Mouse (Mus musculus): ENCODE measurements around the gene Defb19. TPM values are rescaled to one million over a fixed set of nuclear protein-coding genes. Genes with fewer than 3 reads are reported as not detected.

The Defb19 gene
- polyA plus RNA-seq, 1 experiment: not detected

DNA sequence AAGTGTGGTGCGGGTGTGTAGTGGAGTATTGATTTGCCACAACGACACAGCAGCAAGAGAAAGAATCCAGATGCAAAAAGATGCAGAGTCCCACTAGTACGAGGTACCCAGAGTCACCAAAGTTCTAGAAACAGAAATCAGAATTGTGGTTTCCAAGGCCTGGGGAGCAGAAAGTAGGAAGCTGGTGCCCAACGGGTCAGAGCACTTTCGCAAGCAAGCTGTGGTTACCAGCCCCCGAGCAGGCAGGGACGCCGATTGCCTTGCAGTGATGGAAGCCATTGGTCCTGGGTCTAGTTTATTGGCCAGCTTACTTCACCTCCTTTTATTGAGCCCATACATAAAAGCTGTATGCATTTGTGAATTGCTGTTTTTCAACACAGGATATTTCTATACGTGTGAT, 38.1 kb downstream of the Defb19 start:
- Histone ChIP-seq H3K27ac (ENCODE audit: insufficient read depth, low read depth, low read length) (no peak overlapping the region), H3K27me3 (ENCODE audit: control insufficient read depth, insufficient read depth, low read length) (no peaks in the 10 kb centered on the region), H3K4me1 (ENCODE audit: control insufficient read depth, insufficient read depth, insufficient read length, low read length) (no peaks in the 10 kb centered on the region), H3K36me3 (ENCODE audit: control insufficient read depth, insufficient read depth, low read length) (no peaks in the 10 kb centered on the region), H3K4me3 (ENCODE audit: low read depth, low read length) (no peak overlapping the region)
- WGBS: 75% methylated on average over 9 of the region's 9 CpGs
- TF ChIP-seq POLR2A (IDR thresholded peaks at IDR 0.05; ENCODE audit: low read depth, low read length) (no peak), CTCF (IDR thresholded peaks at IDR 0.05; ENCODE audit: extremely low read depth, insufficient read length, insufficient replicate concordance, low read depth, low read length) (no peak)

DNA sequence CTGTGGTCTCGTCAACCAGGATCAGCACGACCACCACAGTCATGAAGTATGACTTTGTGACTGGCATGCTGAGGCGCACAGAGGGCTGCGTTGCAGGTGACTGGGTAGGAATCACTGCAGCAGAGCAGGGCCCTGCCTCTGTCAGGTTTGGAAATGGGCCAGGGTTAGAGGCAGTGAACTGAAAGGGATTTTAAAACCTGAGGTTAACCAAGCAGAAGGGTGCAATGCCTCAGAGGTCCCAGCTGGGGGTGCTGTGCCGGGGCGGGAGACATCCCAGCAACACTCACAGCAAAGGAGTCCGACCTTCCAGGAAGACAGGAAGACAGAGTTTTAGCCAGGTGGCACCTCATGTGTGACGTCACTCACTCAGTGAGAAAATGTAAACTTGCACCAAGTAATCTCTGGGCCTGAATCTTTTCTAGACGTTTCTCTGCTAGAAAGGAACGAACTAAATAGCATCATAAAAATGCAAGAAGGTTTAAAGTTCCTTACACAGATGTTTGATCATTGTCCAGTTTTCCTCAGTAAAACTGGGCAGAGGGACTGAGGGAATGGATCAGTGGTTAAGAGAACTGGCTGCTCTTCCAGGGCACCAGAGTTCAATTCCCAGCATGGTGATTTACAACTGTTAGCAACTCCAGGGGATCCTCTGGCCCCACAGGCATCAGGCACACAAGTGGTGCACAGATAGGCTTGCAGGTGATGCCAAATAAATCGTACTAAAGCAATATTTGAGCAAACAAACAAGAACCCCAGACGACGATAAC, 40.0 kb downstream of the Defb19 start, which contains the start of gene Defb29:
Gene Defb29 (minus strand): TSS at position 155 of the 767 bp plus-strand sequence.
- Histone ChIP-seq H3K36me3 (ENCODE audit: control insufficient read depth, insufficient read depth, low read length) (no peaks in the 10 kb centered on the region), H3K27me3 (ENCODE audit: control insufficient read depth, insufficient read depth, low read length) (no peaks in the 10 kb centered on the region), H3K4me3 (ENCODE audit: low read depth, low read length) (no peak within 1 kb of the TSS), H3K27ac (ENCODE audit: insufficient read depth, low read depth, low read length) (no peak within 1 kb of the TSS), H3K4me1 (ENCODE audit: control insufficient read depth, insufficient read depth, insufficient read length, low read length) (no peaks in the 10 kb centered on the region)
- TF ChIP-seq POLR2A (IDR thresholded peaks at IDR 0.05; ENCODE audit: low read depth, low read length): no peak
- TF ChIP-seq CTCF (IDR thresholded peaks at IDR 0.05; ENCODE audit: extremely low read depth, insufficient read length, insufficient replicate concordance, low read depth, low read length): no peak
- WGBS: 34% methylated on average over 13 of the region's 13 CpGs

Other genes with a start within 250 kb of the Defb19 start
- gene Rbck1, start 247.7 kb downstream of the Defb19 start, polyA plus RNA-seq (2012; rRNA removed): 185 and 340 TPM in 2 replicates
- 5.1 and 23.5 TPM in 2 replicates for gene Trib3, start 236.3 kb downstream of the Defb19 start, polyA plus RNA-seq (2012; rRNA removed)
- gene Nrsn2, start 203.7 kb downstream of the Defb19 start, polyA plus RNA-seq (2012; rRNA removed): 0.36 and 0.51 TPM in 2 replicates
- gene Sox12, start 182.2 kb downstream of the Defb19 start, polyA plus RNA-seq (2012; rRNA removed): 1.8 and 3.2 TPM in 2 replicates
- 0.77 and 1.9 TPM in 2 replicates for gene Zcchc3, start 165.3 kb downstream of the Defb19 start, polyA plus RNA-seq (2012; rRNA removed)
- gene 6820408C15Rik, start 164.7 kb downstream of the Defb19 start, polyA plus RNA-seq (2012; rRNA removed): not detected in 2 replicates
- gene Defb23, start 115.7 kb downstream of the Defb19 start, polyA plus RNA-seq (2012; rRNA removed): not detected in 2 replicates
- gene Defb20, start 103.2 kb downstream of the Defb19 start, polyA plus RNA-seq (2012; rRNA removed): not detected in 2 replicates
- gene Defb22, start 90.2 kb downstream of the Defb19 start, polyA plus RNA-seq (2012; rRNA removed): not detected in 2 replicates
- gene Defb26, start 68.6 kb downstream of the Defb19 start, polyA plus RNA-seq (2012; rRNA removed): not detected in 2 replicates
- not detected in 2 replicates for gene Defb28, start 62.1 kb downstream of the Defb19 start, polyA plus RNA-seq (2012; rRNA removed)
- not detected in 2 replicates for gene Defb29, start 40.2 kb downstream of the Defb19 start, polyA plus RNA-seq (2012; rRNA removed)
- not detected in 2 replicates for gene Gm17416, start 11.0 kb downstream of the Defb19 start, polyA plus RNA-seq (2012; rRNA removed)
- not detected in 2 replicates for gene Defb21, start 7.6 kb downstream of the Defb19 start, polyA plus RNA-seq (2012; rRNA removed)
- not detected in 2 replicates for gene Defb45, start 19.1 kb upstream of the Defb19 start, polyA plus RNA-seq (2012; rRNA removed)
- not detected in 2 replicates for gene Defb36, start 24.0 kb upstream of the Defb19 start, polyA plus RNA-seq (2012; rRNA removed)
- gene Defb25, start 42.7 kb upstream of the Defb19 start, polyA plus RNA-seq (2012; rRNA removed): not detected in 2 replicates
- gene Rem1, start 46.6 kb upstream of the Defb19 start, polyA plus RNA-seq (2012; rRNA removed): 3.5 and 4.7 TPM in 2 replicates
- gene H13, start 89.1 kb upstream of the Defb19 start, polyA plus RNA-seq (2012; rRNA removed): 152 and 199 TPM in 2 replicates
- 1.3 and 1.7 TPM in 2 replicates for gene Mcts2, start 106.7 kb upstream of the Defb19 start, polyA plus RNA-seq (2012; rRNA removed)
- 585 and 916 TPM in 2 replicates for gene Id1, start 155.9 kb upstream of the Defb19 start, polyA plus RNA-seq (2012; rRNA removed)
- 0.50 and 1.7 TPM in 2 replicates for gene Cox4i2, start 173.9 kb upstream of the Defb19 start, polyA plus RNA-seq (2012; rRNA removed)

Measured in small intestine, adult 2 months (tissue).